Mouse (Mus musculus) kidney, embryonic 14.5 days (tissue): ENCODE measurements around the gene Bola3. TPM values are rescaled to one million over a fixed set of nuclear protein-coding genes. Genes with fewer than 3 reads are reported as not detected.

Experiments used
- ATAC-seq: fragments of 200-750 bp; cut with Nextera tagmentation; 2 replicates; pipeline ENCODE4 v1.8.0; 2017; ENCODE audit warnings: moderate number of reproducible peaks, mild to moderate bottlenecking, moderate TSS enrichment, moderate library complexity; ENCODE audit not compliant: low FRiP score, low TSS enrichment
- H3K27ac ChIP-seq: fragments of 300-500 bp; sonication (generic); 2 replicates; pipeline ENCODE4 v1.5.1; 2014; ENCODE audit warnings: low read depth, mild to moderate bottlenecking, low read length, moderate library complexity, mixed read lengths
- H3K27me3 ChIP-seq: fragments of 300-500 bp; sonication (generic); 2 replicates; pipeline ENCODE4 v1.6.1; 2014; ENCODE audit warnings: mild to moderate bottlenecking, low read length; ENCODE audit not compliant: control insufficient read depth, insufficient read depth
- H3K36me3 ChIP-seq: fragments of 300-500 bp; sonication (generic); 2 replicates; pipeline ENCODE4 v1.6.1; 2014; ENCODE audit warnings: low read length, mixed read lengths; ENCODE audit not compliant: control insufficient read depth, insufficient read depth
- H3K4me1 ChIP-seq: fragments of 300-500 bp; sonication (generic); 2 replicates; pipeline ENCODE4 v1.6.1; 2014; ENCODE audit warnings: low read length, mixed read lengths; ENCODE audit not compliant: control insufficient read depth, insufficient read depth
- H3K4me2 ChIP-seq: fragments of 300-500 bp; sonication (generic); replicated peaks from 2 replicates; pipeline ENCODE4 v1.6.1; 2014; ENCODE audit warnings: low read depth, mild to moderate bottlenecking, low read length
- H3K4me3 ChIP-seq: fragments of 300-500 bp; sonication (generic); 2 replicates; pipeline ENCODE4 v1.5.1; 2014; ENCODE audit warnings: mild to moderate bottlenecking, low read length
- H3K9ac ChIP-seq: fragments of 300-500 bp; sonication (generic); 2 replicates; pipeline ENCODE4 v1.6.1; 2014; ENCODE audit warnings: low read depth, mild to moderate bottlenecking, low read length, moderate library complexity
- H3K9me3 ChIP-seq: fragments of 300-500 bp; sonication (generic); 2 replicates; pipeline ENCODE4 v1.6.1; 2016; ENCODE audit warnings: low read length; ENCODE audit not compliant: control insufficient read depth
- WGBS: fragments of 180-500 bp; shearing (Covaris S2); extraction: QIAGEN DNeasy Blood & Tissue Kit; methylation state at CpG from one replicate; pipeline ENCODE4 v1.1.7; 2014; 5-methylcytosine and 5-hydroxymethylcytosine counted together
- microRNA-seq: library from miRNA; unstranded; fragments of <30 nt; microRNA quantifications from one replicate; pipeline ENCODE4, GENCODE M21; 2016
- polyA plus RNA-seq: library from polyadenylated mRNA; unstranded; fragments of >200 nt; fragmentation: Nextera tagmentation; extraction: Ambion mirVana; gene quantifications from 2 replicates; pipeline ENCODE4 v1.2.1, GENCODE M21; 2014

Bola3 gene
- polyA plus RNA-seq, 1 experiment from 2014 or later = 142 TPM

GRCm38 (mm10) chr6:83399790-83400189, 50.8 kb downstream of the Bola3 start:
- peaks cover 85% of the 10 kb centered on the region for H3K36me3 ChIP-seq
- H3K4me2 ChIP-seq = no peak overlapping the region
- no peaks in the 10 kb centered on the region for H3K27me3 ChIP-seq
- no peaks in the 10 kb centered on the region for H3K4me1 ChIP-seq
- H3K9ac ChIP-seq = no peak overlapping the region
- no peak overlapping the region for H3K27ac ChIP-seq
- whole genome bisulfite sequencing = 79% methylated on average over 3 of the region's 3 CpGs
- ATAC-seq = no peak
- H3K9me3 ChIP-seq = no peaks in the 10 kb centered on the region
- no peak overlapping the region for H3K4me3 ChIP-seq

GRCm38 (mm10) chr6:83403481-83403880, 54.5 kb downstream of the Bola3 start:
- WGBS = 89% methylated on average over 8 of the region's 8 CpGs

GRCm38 (mm10) chr6:83404571-83404970, 55.6 kb downstream of the Bola3 start:
- peaks cover 63% of the 10 kb centered on the region for H3K36me3 ChIP-seq
- no peak overlapping the region for H3K4me3 ChIP-seq
- H3K27me3 ChIP-seq = no peaks in the 10 kb centered on the region
- H3K4me1 ChIP-seq = no peaks in the 10 kb centered on the region
- H3K27ac ChIP-seq = no peak overlapping the region
- H3K4me2 ChIP-seq = no peak overlapping the region
- no peak for ATAC-seq
- 91% methylated on average over 13 of the region's 13 CpGs for WGBS
- no peaks in the 10 kb centered on the region for H3K9me3 ChIP-seq
- no peak overlapping the region for H3K9ac ChIP-seq

More at GRCm38 (mm10) chr6:83403481-83403880, 54.5 kb downstream of the Bola3 start:
- peaks cover 68% of the 10 kb centered on the region for H3K36me3 ChIP-seq
- no peaks in the 10 kb centered on the region for H3K4me1 ChIP-seq
- H3K9ac ChIP-seq = no peak overlapping the region
- H3K4me3 ChIP-seq = no peak overlapping the region
- H3K27ac ChIP-seq = no peak overlapping the region
- H3K9me3 ChIP-seq = no peaks in the 10 kb centered on the region
- ATAC-seq = 0 out of 2 replicates have a peak, but pooled peaks have one; percentile 43
- no peak overlapping the region for H3K4me2 ChIP-seq
- H3K27me3 ChIP-seq = no peaks in the 10 kb centered on the region

GRCm38 (mm10) chr6:83405511-83406064, 56.6 kb downstream of the Bola3 start:
- Histone ChIP-seq H3K4me1 (no peaks in the 10 kb centered on the region), H3K27ac (no peak overlapping the region), H3K36me3 (peaks cover 56% of the 10 kb centered on the region), H3K4me2 (no peak overlapping the region), H3K4me3 (no peak overlapping the region), H3K9me3 (no peaks in the 10 kb centered on the region), H3K27me3 (no peaks in the 10 kb centered on the region), H3K9ac (no peak overlapping the region)
- ATAC-seq = no peak
- 73% methylated on average over 7 of the region's 7 CpGs for WGBS

GRCm38 (mm10) chr6:83408510-83408909, 59.6 kb downstream of the Bola3 start:
- H3K36me3 ChIP-seq = peaks cover 26% of the 10 kb centered on the region
- 80% methylated on average over 9 of the region's 9 CpGs for WGBS
- H3K27ac ChIP-seq = no peak overlapping the region
- H3K27me3 ChIP-seq = no peaks in the 10 kb centered on the region
- peaks cover 6% of the 10 kb centered on the region; the same call in 1 of the 2 replicates for H3K4me1 ChIP-seq
- no peak for ATAC-seq
- H3K4me3 ChIP-seq = no peak overlapping the region
- H3K9me3 ChIP-seq = no peaks in the 10 kb centered on the region
- H3K4me2 ChIP-seq = no peak overlapping the region
- H3K9ac ChIP-seq = no peak overlapping the region

Small RNA genes within 50 kb of the gene (microRNA-seq; reads per million reads assigned to microRNA genes)
- gene Mir6374 = not detected

Other genes with a start within 250 kb of the Bola3 start
- gene Ccdc142, start 247.5 kb upstream of the Bola3 start, polyA plus RNA-seq = 1.6 and 2.4 TPM in 2 replicates
- gene Gm42688, start 247.5 kb upstream of the Bola3 start, polyA plus RNA-seq = 2.4 and 3.5 TPM in 2 replicates
- 139 and 169 TPM in 2 replicates for gene Mrpl53, start 240.1 kb upstream of the Bola3 start, polyA plus RNA-seq
- gene Mogs, start 233.7 kb upstream of the Bola3 start, polyA plus RNA-seq = 37.8 and 57.4 TPM in 2 replicates
- 123 and 125 TPM in 2 replicates for gene Wbp1, start 227.6 kb upstream of the Bola3 start, polyA plus RNA-seq
- 18.8 and 20.0 TPM in 2 replicates for gene Ino80b, start 223.7 kb upstream of the Bola3 start, polyA plus RNA-seq
- gene Rtkn, start 213.7 kb upstream of the Bola3 start, polyA plus RNA-seq = 14.9 and 18.0 TPM in 2 replicates
- 6.2 and 8.6 TPM in 2 replicates for gene Wdr54, start 192.8 kb upstream of the Bola3 start, polyA plus RNA-seq
- 0.94 and 0.96 TPM in 2 replicates for gene 1700003E16Rik, start 192.7 kb upstream of the Bola3 start, polyA plus RNA-seq
- 58.6 and 75.0 TPM in 2 replicates for gene Dctn1, start 183.2 kb upstream of the Bola3 start, polyA plus RNA-seq
- gene Slc4a5, start 129.3 kb upstream of the Bola3 start, polyA plus RNA-seq = 0.13 and 0.45 TPM in 2 replicates
- gene Mthfd2, start 23.2 kb upstream of the Bola3 start, polyA plus RNA-seq = 46.7 and 50.8 TPM in 2 replicates
- 38.9 and 92.4 TPM in 2 replicates for gene Mob1a, start 23.1 kb upstream of the Bola3 start, polyA plus RNA-seq
- 48.6 and 54.9 TPM in 2 replicates for gene Tet3, start 109.9 kb downstream of the Bola3 start, polyA plus RNA-seq
- 69.3 and 78.2 TPM in 2 replicates for gene Dguok, start 157.8 kb downstream of the Bola3 start, polyA plus RNA-seq
- gene Actg2, start 187.1 kb downstream of the Bola3 start, polyA plus RNA-seq = 4.0 and 7.6 TPM in 2 replicates
- gene Stambp, start 223.6 kb downstream of the Bola3 start, polyA plus RNA-seq = 19.1 and 24.2 TPM in 2 replicates